Mouse (Mus musculus): Measurements from ENCODE around the gene Sp7. TPM values are rescaled to one million over a fixed set of nuclear protein-coding genes. Genes with fewer than 3 reads are reported as not detected.
A peak's percentile ranks its signal among the peaks of the same experiment; 100 is the strongest.

Sp7 gene
- total and polyA plus RNA-seq, 3 experiments = not detected

DNA sequence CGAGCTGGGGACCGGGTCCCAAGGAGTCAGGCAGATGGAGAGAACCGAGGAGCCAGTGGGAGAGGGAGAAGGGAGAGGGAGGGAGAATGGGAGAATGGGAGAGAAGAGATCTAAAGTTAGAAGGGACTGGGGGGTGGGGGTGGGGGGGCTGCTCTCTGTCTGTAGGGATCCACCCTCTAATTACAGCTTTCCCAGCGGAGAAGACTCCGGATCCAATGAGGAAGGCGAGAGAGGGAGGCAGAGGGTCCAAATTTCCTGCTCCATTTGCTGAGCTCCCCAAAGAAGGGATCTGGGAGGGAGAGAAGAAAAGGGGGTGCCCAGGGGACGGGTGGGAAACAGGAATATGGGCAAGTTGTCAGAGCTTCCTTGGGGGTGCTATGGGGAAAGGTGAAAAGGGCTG is 744 bp downstream of the Sp7 start:
- Histone ChIP-seq H3K27me3 (ENCODE audit: control insufficient read depth in 1 of 2, insufficient read depth in 2 of 2, low read length in 2 of 2) (peaks cover 4 to 15% of the 10 kb centered on the region in 2 experiments; a peak in 3 of 4 replicates), H3K9ac (ENCODE audit: control insufficient read depth, low read depth, low read length, poor library complexity, severe bottlenecking) (no peak overlapping the region), H3K4me3 (ENCODE audit: control insufficient read depth in 1 of 2, insufficient read depth in 1 of 2, low read depth in 2 of 2, low read length in 2 of 2) (no peak overlapping the region)

DNA sequence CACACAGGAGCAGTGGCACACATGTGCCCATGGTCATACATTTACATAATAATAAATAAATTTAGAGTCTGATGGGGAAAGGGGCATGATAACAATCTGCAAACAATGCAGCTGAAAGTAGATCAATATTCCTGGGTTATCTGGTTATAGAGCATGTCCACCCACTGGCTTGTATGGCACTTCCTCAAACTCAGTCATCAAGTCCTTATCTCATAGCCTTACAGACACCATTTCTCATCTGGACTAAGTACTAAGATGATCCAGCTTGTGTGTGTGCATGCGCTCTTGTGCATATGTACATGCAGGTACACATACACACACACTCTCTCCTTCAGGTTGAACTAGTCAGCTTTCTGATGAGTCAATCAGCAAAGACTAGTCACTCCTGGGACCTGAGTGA is 2.3 kb downstream of the Sp7 start:
- peaks cover 0 to 5% of the 10 kb centered on the region in 2 experiments; a peak in 2 of 4 replicates for H3K36me3 ChIP-seq (ENCODE audit: control insufficient read depth in 1 of 2, insufficient read depth in 2 of 2, low read length in 2 of 2)
- H3K9me3 ChIP-seq (replicated peaks; ENCODE audit: insufficient read depth, low read length) = no peaks in the 10 kb centered on the region
- no peaks in the 10 kb centered on the region for H3K79me2 ChIP-seq (ENCODE audit: control insufficient read depth, insufficient read depth, low read length, poor library complexity)
- TF ChIP-seq CTCF (IDR thresholded peaks at IDR 0.05 in 2 of 3, conservative IDR thresholded peaks at IDR 0.05 in 1 of 3; ENCODE audit: control insufficient read depth in 1 of 3, insufficient read depth in 1 of 3, low read depth in 2 of 3, low read length in 3 of 3, poor library complexity in 1 of 3, severe bottlenecking in 1 of 3) = no peak
- TF ChIP-seq ELF1 (IDR thresholded peaks at IDR 0.05; ENCODE audit: low read depth, low read length) = peak; percentile 49; the same call in 1 of the 2 replicates
- TF ChIP-seq MAZ (IDR thresholded peaks at IDR 0.05; ENCODE audit: low read depth, low read length) = no peak
- TF ChIP-seq GATA1 (IDR thresholded peaks at IDR 0.05; ENCODE audit: low read depth, low read length) = peak; percentile 88
- peak; percentile 38 to 78; a peak in 3 of 4 replicates for TF ChIP-seq EP300 (IDR thresholded peaks at IDR 0.05; ENCODE audit: low read depth in 1 of 2, low read length in 2 of 2)
- H3K27ac ChIP-seq (ENCODE audit: control insufficient read depth, low read depth, low read length) = no peak overlapping the region
- H3K27me3 ChIP-seq (ENCODE audit: control insufficient read depth in 1 of 2, insufficient read depth in 2 of 2, low read length in 2 of 2) = peaks cover 4 to 10% of the 10 kb centered on the region in 2 experiments; a peak in 3 of 4 replicates
- no peak overlapping the region for H3K9ac ChIP-seq (ENCODE audit: control insufficient read depth, low read depth, low read length, poor library complexity, severe bottlenecking)
- H3K4me3 ChIP-seq (ENCODE audit: control insufficient read depth in 1 of 2, insufficient read depth in 1 of 2, low read depth in 2 of 2, low read length in 2 of 2) = no peak overlapping the region
- DNase-seq (ENCODE audit: low read depth, low spot score) = peak; percentile 57
- peaks cover 0 to 11% of the 10 kb centered on the region in 2 experiments; a peak in 2 of 4 replicates for H3K4me1 ChIP-seq (ENCODE audit: control insufficient read depth in 1 of 2, insufficient read depth in 2 of 2, low read length in 2 of 2)

More for the DNA sequence above, 744 bp downstream of the Sp7 start:
- Histone ChIP-seq H3K9me3 (replicated peaks; ENCODE audit: insufficient read depth, low read length) (no peaks in the 10 kb centered on the region), H3K79me2 (ENCODE audit: control insufficient read depth, insufficient read depth, low read length, poor library complexity) (no peaks in the 10 kb centered on the region), H3K36me3 (ENCODE audit: control insufficient read depth in 1 of 2, insufficient read depth in 2 of 2, low read length in 2 of 2) (peaks cover 0 to 5% of the 10 kb centered on the region in 2 experiments; a peak in 2 of 4 replicates), H3K27ac (ENCODE audit: control insufficient read depth, low read depth, low read length) (no peak overlapping the region), H3K4me1 (ENCODE audit: control insufficient read depth in 1 of 2, insufficient read depth in 2 of 2, low read length in 2 of 2) (peaks cover 0 to 11% of the 10 kb centered on the region in 2 experiments; a peak in 2 of 4 replicates)
- no peak for TF ChIP-seq MAX (IDR thresholded peaks at IDR 0.05; ENCODE audit: low read length)
- TF ChIP-seq MEF2A (IDR thresholded peaks at IDR 0.05; ENCODE audit: extremely low read depth, insufficient replicate concordance, low read depth, low read length, poor library complexity, severe bottlenecking) = no peak
- no peak for TF ChIP-seq UBTF (IDR thresholded peaks at IDR 0.05; ENCODE audit: borderline replicate concordance, insufficient read depth, low read depth, low read length)
- no peak for TF ChIP-seq ZNF384 (IDR thresholded peaks at IDR 0.05; ENCODE audit: low read depth, low read length)
- no peak for TF ChIP-seq CHD1 (IDR thresholded peaks at IDR 0.05; ENCODE audit: low read depth, low read length)
- no peak for TF ChIP-seq NRF1 (IDR thresholded peaks at IDR 0.05; ENCODE audit: insufficient read depth, low read depth, low read length, poor library complexity, severe bottlenecking)
- no peak for TF ChIP-seq TBP (IDR thresholded peaks at IDR 0.05; ENCODE audit: low read depth, low read length)
- no peak for TF ChIP-seq BHLHE40 (IDR thresholded peaks at IDR 0.05; ENCODE audit: borderline replicate concordance, low read depth, low read length)
- no peak for TF ChIP-seq SMC3 (IDR thresholded peaks at IDR 0.05; ENCODE audit: low read depth, low read length)
- no peak for TF ChIP-seq RAD21 (IDR thresholded peaks at IDR 0.05; ENCODE audit: low read depth, low read length)
- no peak for TF ChIP-seq GABPA (IDR thresholded peaks at IDR 0.05; ENCODE audit: low read depth, low read length)
- TF ChIP-seq MAFK (IDR thresholded peaks at IDR 0.05; ENCODE audit: borderline replicate concordance, low read depth, low read length) = no peak
- no peak for TF ChIP-seq POLR2AphosphoS5 (IDR thresholded peaks at IDR 0.05; ENCODE audit: borderline replicate concordance, low read depth, low read length)
- no peak for TF ChIP-seq POLR2A (IDR thresholded peaks at IDR 0.05; ENCODE audit: control insufficient read depth in 1 of 2, insufficient read depth in 1 of 2, low read depth in 1 of 2, low read length in 2 of 2, poor library complexity in 1 of 2)
- no peak for DNase-seq (ENCODE audit: low read depth, low spot score)

Measured in MEL (cell line).